Mouse (Mus musculus) embryonic facial prominence, embryonic 13.5 days (tissue): ENCODE data around the gene Nsun2. TPM values are rescaled to one million over a fixed set of nuclear protein-coding genes. Genes with fewer than 3 reads are reported as not detected.

ENCODE experiments used
- ATAC-seq: fragments of 200-750 bp; cut with Nextera tagmentation; 2 replicates; pipeline ENCODE4 v1.8.0; 2017; ENCODE audit warnings: low read depth; ENCODE audit not compliant: insufficient number of reproducible peaks, insufficient read depth, low FRiP score, low TSS enrichment
- H3K27ac ChIP-seq: fragments of 300-500 bp; sonication (generic); 2 replicates; pipeline ENCODE4 v1.5.1; 2015; ENCODE audit warnings: moderate library complexity, mild to moderate bottlenecking, inconsistent platforms
- H3K27me3 ChIP-seq: fragments of 300-500 bp; sonication (generic); 2 replicates; pipeline ENCODE4 v1.6.1; 2015; ENCODE audit warnings: mild to moderate bottlenecking, inconsistent platforms
- H3K36me3 ChIP-seq: fragments of 300-500 bp; sonication (generic); 2 replicates; pipeline ENCODE4 v1.6.1; 2015; ENCODE audit warnings: mild to moderate bottlenecking, inconsistent platforms
- H3K4me1 ChIP-seq: fragments of 300-500 bp; sonication (generic); 2 replicates; pipeline ENCODE4 v1.6.1; 2015; ENCODE audit warnings: inconsistent platforms
- H3K4me2 ChIP-seq: fragments of 300-500 bp; sonication (generic); 2 replicates; pipeline ENCODE4 v1.6.1; 2015; ENCODE audit warnings: moderate library complexity, mild to moderate bottlenecking, inconsistent platforms
- H3K4me3 ChIP-seq: fragments of 300-500 bp; sonication (generic); 2 replicates; pipeline ENCODE4 v1.5.1; 2015; ENCODE audit warnings: mild to moderate bottlenecking, inconsistent platforms
- H3K9ac ChIP-seq: fragments of 300-500 bp; sonication (generic); 2 replicates; pipeline ENCODE4 v1.6.1; 2015; ENCODE audit warnings: mild to moderate bottlenecking, inconsistent platforms
- H3K9me3 ChIP-seq: fragments of 300-500 bp; sonication (generic); 2 replicates; pipeline ENCODE4 v1.6.1; 2016; ENCODE audit warnings: inconsistent platforms
- WGBS: fragments of 180-500 bp; shearing (Covaris S2); methylation state at CpG from one replicate; pipeline ENCODE4 v1.1.7; 2015; ENCODE audit warnings: mixed read lengths; 5-methylcytosine and 5-hydroxymethylcytosine counted together
- polyA plus RNA-seq: library from polyadenylated mRNA; unstranded; fragments of >200 nt; fragmentation: Nextera tagmentation; extraction: Ambion mirVana; gene quantifications from 2 replicates; pipeline ENCODE4 v1.2.1, GENCODE M21; 2015

Gene Nsun2
- polyA plus RNA-seq, 1 experiment from 2014 or later, result 121 TPM

- H3K36me3 ChIP-seq, result peaks cover 20% of the 10 kb centered on the region
- no peaks in the 10 kb centered on the region for H3K27me3 ChIP-seq
- 77% methylated on average over 3 of the region's 3 CpGs for WGBS
- peaks cover 67% of the 10 kb centered on the region for H3K4me1 ChIP-seq
- H3K9ac ChIP-seq, result no peak overlapping the region
- no peaks in the 10 kb centered on the region for H3K9me3 ChIP-seq
- ATAC-seq, result no peak
- peak overlapping the region; percentile 88 for H3K4me2 ChIP-seq
- no peak overlapping the region for H3K27ac ChIP-seq
- no peak overlapping the region for H3K4me3 ChIP-seq
These were observed 3.4 kb upstream of the Nsun2 start for GRCm38 (mm10) chr13:69530156-69530555.

GRCm38 (mm10) chr13:69530951-69531350, 2.6 kb upstream of the Nsun2 start:
- Histone ChIP-seq H3K36me3 (peaks cover 20% of the 10 kb centered on the region), H3K27me3 (no peaks in the 10 kb centered on the region), H3K4me1 (peaks cover 68% of the 10 kb centered on the region), H3K9me3 (no peaks in the 10 kb centered on the region), H3K4me2 (peak overlapping the region; percentile 88), H3K4me3 (peak overlapping the region; percentile 94), H3K9ac (peak overlapping the region; percentile 93), H3K27ac (no peak overlapping the region)
- 90% methylated on average over 6 of the region's 6 CpGs for WGBS
- ATAC-seq, result no peak

GRCm38 (mm10) chr13:69531431-69531830, 2.1 kb upstream of the Nsun2 start:
- Histone ChIP-seq H3K4me1 (peaks cover 67% of the 10 kb centered on the region), H3K36me3 (peaks cover 20% of the 10 kb centered on the region), H3K4me3 (peak overlapping the region; percentile 94), H3K27ac (no peak overlapping the region), H3K9me3 (no peaks in the 10 kb centered on the region), H3K9ac (peak overlapping the region; percentile 93), H3K4me2 (peak overlapping the region; percentile 88), H3K27me3 (no peaks in the 10 kb centered on the region)
- ATAC-seq, result no peak
- WGBS, result 45% methylated on average over 6 of the region's 6 CpGs

- Histone ChIP-seq H3K9me3 (no peaks in the 10 kb centered on the region), H3K36me3 (peaks cover 20% of the 10 kb centered on the region), H3K9ac (peak overlapping the region; percentile 93), H3K27ac (no peak overlapping the region), H3K4me2 (peak overlapping the region; percentile 88), H3K27me3 (no peaks in the 10 kb centered on the region), H3K4me1 (peaks cover 59% of the 10 kb centered on the region), H3K4me3 (peak overlapping the region; percentile 94)
- no peak for ATAC-seq
- 24% methylated on average over 14 of the region's 14 CpGs for WGBS
These were observed 1.2 kb upstream of the Nsun2 start for GRCm38 (mm10) chr13:69532101-69532892.

DNA sequence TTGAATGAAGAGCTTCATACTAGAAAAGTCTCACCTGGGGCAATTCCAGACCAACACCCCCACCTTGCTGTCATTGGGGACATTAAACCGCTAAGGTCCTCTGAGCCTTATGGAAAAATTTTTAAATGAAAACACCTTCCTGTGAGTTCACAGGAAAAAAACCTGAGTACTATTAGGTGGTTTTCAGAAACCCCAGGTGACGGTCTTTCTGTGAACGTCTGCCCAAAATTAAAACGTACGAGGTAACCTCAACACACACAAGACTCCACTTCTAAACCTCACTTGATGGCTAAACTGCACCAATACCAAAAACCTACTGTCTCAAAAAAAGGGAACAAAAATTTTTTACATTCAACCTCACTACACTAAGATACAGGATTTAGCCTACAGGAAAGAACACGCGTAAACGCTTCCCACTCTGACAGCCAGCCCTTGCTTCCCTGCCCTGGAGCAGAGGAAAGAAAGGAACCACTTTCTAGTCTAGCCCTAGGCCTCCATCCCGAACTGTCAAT, 597 bp upstream of the Nsun2 start:
- Histone ChIP-seq H3K9me3 (no peaks in the 10 kb centered on the region), H3K9ac (peak overlapping the region; percentile 93), H3K36me3 (peaks cover 20% of the 10 kb centered on the region), H3K4me3 (peak overlapping the region; percentile 94), H3K4me2 (peak overlapping the region; percentile 88), H3K27me3 (no peaks in the 10 kb centered on the region), H3K27ac (peak overlapping the region; percentile 89; the same call in 1 of the 2 replicates), H3K4me1 (peaks cover 54% of the 10 kb centered on the region)
- ATAC-seq, result no peak
- WGBS, result 1% methylated on average over 9 of the region's 9 CpGs

DNA sequence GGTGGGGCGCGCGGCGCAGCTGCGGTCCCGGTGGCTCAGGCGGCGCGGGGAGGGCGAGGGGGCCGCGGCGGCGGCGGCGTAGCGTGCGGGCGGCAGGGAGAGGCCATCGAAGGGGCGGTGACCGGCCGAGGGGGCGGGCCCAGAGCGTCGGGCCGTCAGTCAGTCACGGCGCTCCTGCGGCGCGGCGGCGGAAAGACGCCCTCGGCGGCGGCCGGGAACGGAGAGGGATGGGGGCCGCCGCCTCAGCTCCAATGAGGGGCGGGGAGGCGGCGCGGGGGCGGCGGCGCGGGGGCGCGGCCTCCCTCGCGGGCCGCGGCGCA, 748 bp downstream of the Nsun2 start, which contains the start of gene Tent4a:
Gene Tent4a, minus strand, starts transcription at position 284 of the 320 bp plus-strand sequence.
- Histone ChIP-seq H3K4me2 (peak within 1 kb of the TSS; percentile 88), H3K36me3 (peaks cover 14% of the 10 kb centered on the region), H3K9me3 (no peaks in the 10 kb centered on the region), H3K9ac (peak within 1 kb of the TSS; percentile 93), H3K27ac (peak within 1 kb of the TSS; percentile 93), H3K4me3 (peak within 1 kb of the TSS; percentile 94), H3K27me3 (no peaks in the 10 kb centered on the region), H3K4me1 (peaks cover 57% of the 10 kb centered on the region)
- ATAC-seq, result peak; percentile 84
- under 1% methylated on average over 34 of the region's 57 CpGs for WGBS

DNA sequence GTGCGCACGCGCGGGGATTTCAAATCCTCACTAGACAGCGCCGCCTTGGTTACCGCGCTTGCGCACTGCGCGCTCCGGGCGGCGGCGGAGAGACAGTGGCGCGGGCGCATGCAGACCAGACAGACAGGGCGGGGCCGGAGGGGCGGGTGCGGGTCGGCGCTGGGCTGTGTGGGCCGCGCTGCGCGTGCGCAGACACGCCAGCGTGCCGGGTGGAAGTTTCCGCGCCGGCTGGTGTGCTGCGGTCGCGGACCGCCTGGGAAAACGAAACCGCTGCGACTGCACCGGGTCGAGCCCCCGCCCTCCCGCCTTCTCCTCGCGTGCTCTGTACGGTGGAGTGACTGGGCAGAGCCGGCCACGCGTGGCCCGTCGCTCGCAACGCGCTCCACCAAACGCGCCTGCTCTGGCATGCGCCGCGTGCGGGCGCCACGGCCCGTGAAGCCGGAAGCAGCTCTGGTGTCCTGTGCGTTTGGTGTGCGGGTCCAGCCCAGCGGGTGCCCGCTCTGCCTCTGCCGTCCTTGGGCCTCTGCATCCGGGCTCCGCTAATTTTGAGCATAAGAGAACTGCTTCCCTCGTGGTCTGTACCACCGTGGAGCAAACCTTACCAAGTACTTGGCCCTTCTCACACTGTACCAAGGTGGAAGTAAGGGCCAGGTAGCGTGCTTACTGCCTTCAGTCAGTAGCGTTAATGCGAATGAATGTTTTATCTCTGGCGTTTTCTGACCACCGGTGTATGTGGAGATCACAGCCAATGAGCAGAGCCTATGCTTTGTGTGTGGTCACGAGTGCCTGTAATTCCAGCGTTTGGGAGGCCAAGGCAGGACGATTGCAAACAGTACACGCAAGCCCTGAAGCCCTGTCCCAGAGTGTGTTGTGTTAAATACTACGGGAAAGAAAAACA, 1.4 kb downstream of the Nsun2 start:
- Histone ChIP-seq H3K4me3 (peak overlapping the region; percentile 94), H3K4me2 (peak overlapping the region; percentile 88), H3K9me3 (no peaks in the 10 kb centered on the region), H3K36me3 (peaks cover 8% of the 10 kb centered on the region), H3K27me3 (no peaks in the 10 kb centered on the region), H3K27ac (peak overlapping the region; percentile 93), H3K4me1 (peaks cover 55% of the 10 kb centered on the region), H3K9ac (peak overlapping the region; percentile 93)
- peak; percentile 95 for ATAC-seq
- under 1% methylated on average over 86 of the region's 86 CpGs for WGBS

DNA sequence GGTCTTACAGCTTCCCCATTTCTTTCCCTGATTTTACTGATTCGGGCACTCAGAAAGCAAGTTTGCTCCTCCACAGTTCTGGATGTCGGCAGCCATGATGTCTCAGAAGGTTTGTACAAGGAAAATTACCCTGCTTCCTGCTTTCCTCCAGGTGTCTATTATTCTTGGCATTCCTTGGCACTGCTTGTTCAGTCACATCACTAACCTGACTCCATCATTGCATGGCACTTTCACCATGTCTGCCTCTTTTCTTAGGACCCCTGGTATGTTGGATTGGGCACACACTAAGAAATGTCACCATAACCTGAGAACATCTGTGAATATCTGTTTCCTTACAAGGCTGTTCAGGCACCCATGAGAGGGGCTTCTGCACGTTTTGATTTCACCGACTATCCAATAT, 2.5 kb downstream of the Nsun2 start:
- ATAC-seq, result no peak
- Histone ChIP-seq H3K4me2 (peak overlapping the region; percentile 86), H3K27ac (peak overlapping the region; percentile 7; the same call in 1 of the 2 replicates), H3K9ac (no peak overlapping the region), H3K4me1 (peaks cover 45% of the 10 kb centered on the region), H3K36me3 (no peaks in the 10 kb centered on the region), H3K27me3 (no peaks in the 10 kb centered on the region), H3K9me3 (no peaks in the 10 kb centered on the region), H3K4me3 (peak overlapping the region; percentile 94; the same call in 1 of the 2 replicates)
- WGBS, result 67% methylated on average over 4 of the region's 4 CpGs

- Histone ChIP-seq H3K27me3 (no peaks in the 10 kb centered on the region), H3K4me2 (no peak overlapping the region), H3K4me3 (no peak overlapping the region), H3K4me1 (peaks cover 31% of the 10 kb centered on the region), H3K9ac (no peak overlapping the region), H3K27ac (no peak overlapping the region), H3K9me3 (no peaks in the 10 kb centered on the region), H3K36me3 (no peaks in the 10 kb centered on the region)
- ATAC-seq, result no peak
- 70% methylated on average over 7 of the region's 7 CpGs for WGBS
These were observed 3.8 kb downstream of the Nsun2 start for GRCm38 (mm10) chr13:69537366-69537765.

- H3K4me3 ChIP-seq, result no peak overlapping the region
These were observed 4.8 kb downstream of the Nsun2 start for GRCm38 (mm10) chr13:69538327-69538726.

GRCm38 (mm10) chr13:69541209-69541608, 7.7 kb downstream of the Nsun2 start:
- Histone ChIP-seq H3K9ac (no peak overlapping the region), H3K9me3 (no peaks in the 10 kb centered on the region), H3K36me3 (no peaks in the 10 kb centered on the region), H3K27ac (no peak overlapping the region), H3K4me3 (no peak overlapping the region), H3K4me1 (peaks cover 28% of the 10 kb centered on the region), H3K27me3 (peaks cover 10% of the 10 kb centered on the region; the same call in 1 of the 2 replicates), H3K4me2 (no peak overlapping the region)
- WGBS, result 75% methylated on average over 6 of the region's 6 CpGs
- no peak for ATAC-seq

More at GRCm38 (mm10) chr13:69538327-69538726, 4.8 kb downstream of the Nsun2 start:
- H3K4me2 ChIP-seq, result peak overlapping the region; percentile 9; the same call in 1 of the 2 replicates
- no peak overlapping the region for H3K27ac ChIP-seq
- no peak overlapping the region for H3K9ac ChIP-seq
- H3K9me3 ChIP-seq, result no peaks in the 10 kb centered on the region
- no peaks in the 10 kb centered on the region for H3K36me3 ChIP-seq
- H3K4me1 ChIP-seq, result peaks cover 34% of the 10 kb centered on the region
- WGBS, result 14% methylated on average over 4 of the region's 4 CpGs
- no peak for ATAC-seq
- 0 out of 2 replicates have a peak, but pooled peaks cover 2% of the 10 kb centered on the region for H3K27me3 ChIP-seq
